Mouse (Mus musculus): Measurements from ENCODE around the gene Olfr796.

Olfr796 gene

DNA sequence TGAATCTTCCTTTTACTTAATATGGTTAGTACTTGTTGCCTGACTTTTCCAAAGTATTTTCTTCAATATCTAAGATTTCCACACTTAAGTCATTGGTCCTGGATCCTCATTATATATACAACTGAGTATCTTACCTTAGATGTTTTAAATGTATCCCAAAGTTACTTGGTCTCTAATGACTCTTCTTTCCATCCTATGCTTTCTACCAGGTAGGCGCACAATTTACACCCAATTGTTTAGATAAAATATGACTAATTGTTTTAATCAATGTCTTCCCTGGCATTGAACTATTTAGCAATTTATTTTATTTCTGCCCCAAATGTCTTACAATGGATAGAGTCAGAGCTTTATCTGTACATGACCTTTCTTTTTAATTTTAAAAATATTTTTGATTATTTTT lies at the start of gene Olfr796:
Gene Olfr796 (minus strand): TSS at position 101 of the 400 bp plus-strand sequence.
- WGBS = 92% methylated on average over 1 of the region's 1 CpGs

DNA sequence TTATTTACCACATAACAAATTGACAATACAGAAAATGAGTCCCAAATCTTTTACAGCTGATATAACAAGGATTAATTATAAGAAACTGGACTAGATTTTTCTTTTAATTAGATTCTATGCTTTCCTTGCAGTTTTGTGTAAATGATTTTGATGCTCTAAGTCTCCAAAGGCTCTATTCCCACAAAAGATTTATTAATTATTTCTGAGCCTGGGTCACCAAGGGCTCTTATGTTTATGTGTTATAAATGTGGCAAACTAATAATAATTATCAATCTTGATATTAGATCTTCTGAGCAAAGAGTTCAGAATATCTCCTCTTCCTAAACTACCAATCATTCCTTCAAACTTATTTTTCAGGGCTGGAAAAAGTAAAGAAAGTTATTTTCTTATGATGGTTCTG lies 45.0 kb upstream of the Olfr796 start, which contains the start of gene Olfr800:
Gene Olfr800 (plus strand): TSS at position 301 of the 400 bp plus-strand sequence.

DNA sequence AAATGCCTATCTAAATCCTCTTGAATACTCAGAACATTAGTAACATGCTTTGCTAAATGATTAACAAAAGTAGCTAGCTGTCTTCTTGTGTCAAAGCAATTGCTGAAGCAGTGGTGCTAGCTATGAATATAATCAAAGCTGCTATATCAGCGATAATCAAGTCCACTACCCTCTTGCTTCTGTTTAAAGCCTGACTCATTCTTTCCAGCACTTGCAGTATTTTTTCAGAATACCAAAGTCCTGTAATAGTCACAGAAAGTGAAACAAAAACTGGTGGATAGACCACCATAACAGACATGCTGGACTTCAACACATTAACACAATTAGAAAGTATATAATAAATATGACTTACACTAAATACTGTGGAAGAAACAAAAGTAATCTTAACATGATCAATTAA lies 39.4 kb upstream of the Olfr796 start:
- 88% methylated on average over 1 of the region's 1 CpGs for WGBS

DNA sequence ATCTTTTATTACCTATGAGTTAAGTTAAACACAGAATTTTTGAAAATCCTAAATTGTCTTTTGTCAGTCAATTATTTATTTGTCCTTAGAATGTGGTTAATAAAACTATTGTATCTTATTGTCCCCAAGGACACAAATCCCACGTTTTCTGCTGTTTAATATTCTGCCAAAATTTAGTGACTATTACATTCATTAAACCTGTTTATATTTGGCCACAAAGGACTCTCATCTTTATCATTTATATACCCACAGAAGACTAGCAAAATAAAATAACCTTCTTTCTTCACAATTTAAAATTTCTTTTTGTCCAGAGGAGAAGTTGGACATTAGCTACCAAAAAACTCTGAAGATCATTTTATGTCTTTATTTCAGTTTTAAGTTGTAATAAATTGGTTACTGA lies 24.8 kb upstream of the Olfr796 start, which contains the start of gene Olfr799:
Gene Olfr799 (plus strand): TSS at position 301 of the 400 bp plus-strand sequence.
- WGBS = 25% methylated on average over 1 of the region's 1 CpGs

DNA sequence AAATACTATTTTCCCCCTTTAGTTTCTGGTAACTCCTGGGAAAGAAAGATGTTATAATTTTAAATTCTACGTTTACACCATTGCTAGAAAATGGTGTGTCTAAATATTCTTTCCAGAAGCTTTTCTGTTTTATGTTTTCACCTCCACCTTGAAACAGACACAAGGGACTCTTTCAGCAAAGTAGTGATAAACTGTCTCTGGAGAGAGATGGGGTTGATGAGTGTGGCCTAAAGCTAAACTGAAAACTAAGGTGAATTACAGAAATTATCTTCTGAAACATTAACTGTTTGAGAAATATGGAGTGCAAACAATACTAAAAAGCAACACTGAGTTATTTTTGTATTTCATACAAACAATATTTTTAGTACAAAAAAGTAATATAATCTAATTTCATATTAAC lies 15.5 kb upstream of the Olfr796 start, which contains the start of gene Olfr798:
Gene Olfr798 (minus strand): TSS at position 101 of the 400 bp plus-strand sequence.
- 76% methylated on average over 1 of the region's 1 CpGs for whole genome bisulfite sequencing

DNA sequence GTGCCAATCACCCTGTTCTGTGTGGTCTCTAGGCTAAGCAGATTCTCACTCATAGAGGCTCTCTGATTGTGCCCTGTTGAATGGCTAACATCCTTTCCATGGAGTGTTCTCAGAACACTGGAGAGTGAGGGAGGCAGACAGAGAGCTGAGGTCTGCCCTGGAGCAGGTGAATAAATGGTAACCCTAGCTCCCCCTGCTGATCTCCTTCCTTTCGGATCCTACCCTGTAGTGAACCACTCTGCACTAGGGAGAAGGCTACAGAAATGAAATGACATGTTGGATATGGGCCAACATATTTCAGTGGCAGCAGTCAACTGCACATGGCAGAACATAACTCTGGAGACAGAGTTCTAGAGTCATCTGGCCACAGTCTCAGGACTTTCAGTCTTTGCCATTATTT lies 9.4 kb upstream of the Olfr796 start:
- WGBS = 40% methylated on average over 1 of the region's 1 CpGs

DNA sequence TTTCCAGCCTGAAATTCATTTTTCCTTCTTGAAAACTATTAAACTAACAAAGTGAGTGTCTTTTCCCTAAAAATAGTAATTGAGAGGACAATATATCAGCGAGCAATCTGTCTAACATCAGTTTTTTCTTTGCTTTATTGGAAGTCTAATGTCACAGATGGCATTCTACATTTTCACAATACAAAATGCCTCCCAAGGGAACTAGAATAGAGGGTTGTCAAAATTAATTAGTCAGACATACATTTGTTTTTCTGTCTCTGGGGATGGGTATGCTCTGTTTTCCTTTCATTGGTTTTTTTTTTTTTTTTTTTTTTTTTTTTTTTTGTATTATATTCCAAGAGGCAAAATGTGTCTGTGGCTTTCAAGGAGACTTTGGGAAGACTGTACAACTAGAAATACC lies 35.3 kb downstream of the Olfr796 start:
- 47% methylated on average over 1 of the region's 1 CpGs for WGBS

DNA sequence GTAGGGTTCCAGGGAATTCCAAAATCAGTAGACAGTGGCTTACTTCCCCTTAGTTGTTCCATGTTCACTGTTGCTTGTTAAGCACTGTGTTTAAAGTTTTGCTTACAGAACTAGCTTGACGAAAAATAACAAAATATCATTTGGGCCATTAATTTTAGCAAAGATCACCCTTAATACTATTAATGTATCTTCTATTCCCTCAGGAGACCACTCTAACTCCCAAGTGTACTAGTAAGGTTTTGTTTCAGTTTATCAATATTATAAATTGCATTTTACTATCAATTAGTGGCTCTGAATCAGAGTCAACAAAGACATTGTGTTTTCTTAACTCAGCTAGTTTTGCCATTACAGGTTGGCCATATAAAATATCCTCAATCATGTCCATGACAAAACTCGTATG lies 45.0 kb downstream of the Olfr796 start, which contains the start of gene Olfr794:
Gene Olfr794 (plus strand): TSS at position 301 of the 400 bp plus-strand sequence.
- 75% methylated on average over 2 of the region's 2 CpGs for WGBS

Measured in cerebral cortex, adult 2 months (tissue).